Mouse (Mus musculus) layer of hippocampus, adult 2 months (tissue): Measurements from ENCODE around the gene Has3. TPM values are rescaled to one million over a fixed set of nuclear protein-coding genes. Genes with fewer than 3 reads are reported as not detected.
"Not testable (repeated sequence)": the region's sequence is repeated elsewhere in the genome, so short reads cannot be mapped to it uniquely, and the experiment has no call there.

ENCODE experiments used
- DNase-seq, 2 experiments: peaks; one replicate each; pipeline ENCODE4 v3.0.0; 2022; ENCODE audit warnings: low spot score in 2 of 2
- H3K27ac ChIP-seq: fragments of 200-600 bp; 2 replicates; pipeline ENCODE4 v1.8.1; 2022
- H3K4me3 ChIP-seq: fragments of 200-600 bp; 2 replicates; pipeline ENCODE4 v1.8.1; 2022; ENCODE audit warnings: mild to moderate bottlenecking
- CTCF ChIP-seq: fragments of 200-600 bp; conservative IDR thresholded peaks from 2 replicates; pipeline ENCODE4 v1.8.1; 2022; ENCODE audit warnings: antibody characterized with exemption, mild to moderate bottlenecking, moderate library complexity
- total RNA-seq, 2 experiments: library from RNA; stranded (reverse); gene quantifications; 2 replicates each; pipeline ENCODE4 v1.2.3; 2021

Gene Has3
- total RNA-seq, 2 experiments from 2014 or later, result 1.3 to 1.9 TPM

DNA sequence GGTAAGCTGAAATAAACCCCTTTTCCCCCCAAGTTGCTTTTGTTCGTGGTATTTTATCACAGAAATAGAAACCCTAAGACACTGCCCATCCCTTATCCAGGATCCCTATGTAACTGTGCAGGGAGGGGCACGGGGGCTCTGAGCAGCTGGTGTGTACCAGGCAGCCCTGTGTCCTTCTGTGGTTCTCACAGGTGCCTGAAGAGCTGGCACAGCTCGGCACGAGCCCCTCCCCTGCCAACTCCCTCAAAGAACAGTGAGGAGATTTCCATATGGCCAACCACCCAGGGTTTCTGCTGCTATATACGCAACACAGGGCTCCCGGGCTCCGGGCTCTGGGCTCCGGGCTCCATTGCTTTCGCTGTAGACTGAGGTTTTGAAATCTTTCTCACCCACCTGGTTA lies 4.7 kb upstream of the Has3 start:
- DNase-seq, result no peak
- TF ChIP-seq CTCF, result no peak
- Histone ChIP-seq H3K4me3 (no peak overlapping the region), H3K27ac (no peak overlapping the region)

DNA sequence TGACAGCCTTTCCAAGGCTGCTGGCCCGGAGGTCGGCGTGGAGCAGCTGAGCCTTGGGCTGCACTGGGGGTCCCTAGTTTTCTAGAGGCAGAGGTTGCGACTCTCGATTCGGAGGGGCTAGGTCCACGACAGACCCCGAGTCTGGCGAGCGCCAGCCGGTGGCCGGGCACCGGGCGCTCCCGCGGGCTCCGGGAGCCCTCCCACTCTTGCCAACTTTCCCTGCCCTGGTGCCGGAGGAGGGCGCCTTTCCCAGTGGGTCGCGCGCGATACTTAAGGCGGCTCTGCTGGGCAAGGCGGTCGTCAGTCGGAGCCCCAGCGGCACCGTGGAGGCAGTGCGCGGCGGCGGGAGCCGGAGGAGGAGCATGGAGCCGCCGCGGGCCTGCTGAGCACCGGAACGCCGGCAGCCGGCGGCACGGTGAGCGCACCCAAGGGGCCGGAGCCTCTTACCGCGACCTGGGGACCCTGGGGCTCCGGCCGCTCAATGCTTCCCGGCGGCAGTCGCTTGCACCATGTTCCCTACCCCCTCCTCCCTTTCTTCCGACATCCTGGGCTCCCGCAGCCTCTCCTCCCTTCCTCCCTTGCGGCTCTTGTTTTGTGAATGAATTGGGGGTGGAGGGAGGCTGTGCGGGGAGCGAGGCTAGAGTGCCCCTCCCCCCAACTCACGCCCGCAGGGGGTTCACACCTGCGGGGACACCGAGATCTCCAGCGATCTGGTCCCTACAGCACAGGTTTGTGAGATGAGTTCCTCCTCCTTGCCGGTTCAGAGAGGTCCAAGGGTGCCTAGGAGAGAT lies 690 bp downstream of the Has3 start:
- peak; percentile 20 to 59 for DNase-seq
- H3K4me3 ChIP-seq, result peak overlapping the region; percentile 79
- TF ChIP-seq CTCF, result peak; percentile 66
- H3K27ac ChIP-seq, result peak overlapping the region; percentile 68

DNA sequence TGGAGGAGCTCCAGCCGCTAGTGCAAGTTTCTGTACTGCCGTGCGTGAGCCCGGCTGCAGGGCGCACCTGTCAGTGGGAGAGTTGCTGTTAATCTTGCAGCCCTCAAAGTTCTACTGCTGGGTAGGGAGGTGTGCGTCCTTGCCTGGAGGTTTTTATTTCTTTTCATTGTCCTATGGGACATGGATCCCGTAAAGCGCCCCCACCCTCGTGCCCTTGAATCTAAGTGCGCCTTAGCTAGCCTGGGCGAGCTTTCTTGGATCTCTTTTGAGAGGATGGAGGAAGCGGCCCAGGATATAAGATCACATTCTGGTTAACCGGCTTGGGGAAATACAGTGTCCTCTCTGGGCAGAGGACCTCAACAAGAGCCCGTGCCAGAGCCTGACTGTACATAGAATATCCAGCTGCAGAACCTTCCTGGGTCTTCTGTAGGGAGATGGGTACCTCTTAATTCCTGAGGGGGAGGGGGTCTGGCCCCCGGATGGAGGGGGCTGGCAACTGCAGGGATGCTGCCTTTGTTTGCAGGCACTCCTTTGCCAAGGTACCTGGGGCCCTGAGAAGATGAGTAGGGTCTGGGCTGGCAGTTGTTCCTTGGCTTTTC lies 1.4 kb downstream of the Has3 start:
- DNase-seq, result no peak
- TF ChIP-seq CTCF, result no peak
- H3K4me3 ChIP-seq, result peak overlapping the region; percentile 79
- H3K27ac ChIP-seq, result peak overlapping the region; percentile 68; the same call in 1 of the 2 replicates

DNA sequence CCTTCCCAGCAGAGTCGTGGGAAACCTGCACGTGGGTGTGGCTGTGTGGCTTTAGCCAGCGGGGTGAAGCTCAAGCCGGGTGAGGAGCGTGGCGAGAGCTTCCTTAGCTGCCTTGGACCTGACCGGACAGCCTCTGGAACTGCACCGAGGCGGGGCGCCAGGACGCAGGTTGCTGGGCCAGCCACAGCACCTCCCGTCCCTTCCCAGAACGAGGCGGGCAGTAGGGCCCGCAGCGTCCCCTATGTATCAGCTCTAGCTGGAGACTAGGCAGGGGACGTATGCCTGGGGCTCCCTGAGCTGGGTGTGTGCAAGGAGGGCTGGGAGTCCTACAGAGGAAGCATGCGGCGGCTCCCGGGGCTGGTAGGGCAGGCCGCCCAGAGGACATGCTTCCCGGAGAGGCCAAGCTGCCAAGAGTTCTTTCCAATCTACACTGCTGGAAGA lies 1.9 kb downstream of the Has3 start:
- Histone ChIP-seq H3K27ac (0 out of 2 replicates have a peak overlapping the region, but pooled peaks have one; percentile 18), H3K4me3 (peak overlapping the region; percentile 79)
- TF ChIP-seq CTCF, result peak; percentile 30; the same call in 1 of the 2 replicates
- no peak for DNase-seq

DNA sequence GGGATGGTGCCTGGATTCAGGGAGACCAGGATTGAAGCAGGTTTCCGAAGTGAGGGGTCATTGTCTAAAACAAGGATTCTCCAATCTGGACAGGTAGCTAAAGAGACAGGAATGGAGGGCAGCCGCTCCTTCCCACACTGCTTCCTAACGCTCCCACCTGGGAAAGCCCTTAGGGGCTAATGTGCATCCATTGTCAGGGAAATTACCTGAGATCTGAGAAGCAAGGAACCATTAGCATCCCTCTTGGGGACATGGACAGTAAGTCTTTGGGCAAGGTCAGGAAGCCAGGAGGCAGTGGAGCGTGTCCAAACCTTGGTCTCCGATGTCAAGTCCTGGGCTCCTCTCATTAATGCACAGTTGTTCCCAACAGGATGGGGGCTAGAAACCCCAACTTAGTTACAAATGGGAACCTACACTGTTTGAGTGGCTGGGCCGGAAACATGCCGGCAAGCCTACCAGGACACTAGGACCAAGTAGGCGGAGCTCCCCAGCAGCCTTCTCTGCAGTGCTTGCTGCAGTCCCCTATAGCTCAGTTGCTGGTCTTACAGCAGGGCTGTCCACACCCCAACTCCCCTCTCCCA lies 2.5 kb downstream of the Has3 start:
- no peak for DNase-seq
- H3K4me3 ChIP-seq, result peak overlapping the region; percentile 79
- TF ChIP-seq CTCF, result no peak
- H3K27ac ChIP-seq, result no peak overlapping the region

DNA sequence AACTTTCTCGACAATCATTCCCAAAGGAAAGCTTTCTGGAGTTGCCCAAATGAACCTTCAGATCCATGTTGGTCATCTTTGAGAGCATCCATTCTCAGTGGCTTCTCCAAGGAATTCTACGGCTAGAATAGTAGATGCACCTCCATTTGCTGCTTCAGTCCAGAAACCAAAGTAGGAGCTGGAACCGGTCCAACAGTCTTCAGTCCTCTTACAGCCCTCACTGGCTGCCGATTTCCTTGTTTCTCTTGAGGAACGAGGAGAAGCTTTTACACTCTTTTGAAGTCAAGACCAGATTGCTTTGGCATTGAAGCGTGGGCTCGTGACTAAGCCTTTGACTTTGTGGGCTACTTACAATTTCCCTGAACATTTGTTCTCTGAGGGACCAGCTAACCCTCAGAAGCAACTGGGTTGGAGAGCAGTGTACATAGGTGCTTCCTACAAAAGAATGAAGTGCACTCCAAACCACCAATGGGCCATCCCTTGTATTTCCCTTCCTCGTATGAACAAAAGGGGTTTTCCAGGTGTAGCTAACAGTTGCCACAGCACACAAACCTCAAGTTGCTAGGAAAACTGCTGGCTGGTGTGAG lies 10.2 kb downstream of the Has3 start:
- TF ChIP-seq CTCF, result no peak
- Histone ChIP-seq H3K27ac (no peak overlapping the region), H3K4me3 (no peak overlapping the region)
- no peak for DNase-seq

DNA sequence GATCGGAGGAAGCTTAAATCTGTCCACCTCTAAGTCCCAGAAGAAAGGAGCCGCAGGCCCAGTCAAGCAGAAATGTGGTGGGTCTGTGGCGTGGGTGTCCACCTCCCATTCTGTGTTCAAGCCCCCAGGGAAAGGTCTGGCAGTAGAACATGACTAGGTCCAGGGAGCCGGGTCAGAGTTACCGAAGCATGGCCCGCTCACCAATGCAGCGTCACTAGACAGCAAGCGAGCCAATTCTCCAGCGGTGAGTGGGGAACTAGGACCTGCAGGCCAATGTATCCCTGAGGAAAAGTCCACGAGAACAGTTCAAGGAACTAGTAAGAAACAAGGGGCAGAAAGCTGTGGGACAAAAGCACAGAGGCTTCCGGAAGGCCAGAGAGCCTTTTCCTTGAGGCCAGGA lies 14.1 kb downstream of the Has3 start:
- not testable (repeated sequence) for H3K27ac ChIP-seq, DNase-seq, H3K4me3 ChIP-seq

DNA sequence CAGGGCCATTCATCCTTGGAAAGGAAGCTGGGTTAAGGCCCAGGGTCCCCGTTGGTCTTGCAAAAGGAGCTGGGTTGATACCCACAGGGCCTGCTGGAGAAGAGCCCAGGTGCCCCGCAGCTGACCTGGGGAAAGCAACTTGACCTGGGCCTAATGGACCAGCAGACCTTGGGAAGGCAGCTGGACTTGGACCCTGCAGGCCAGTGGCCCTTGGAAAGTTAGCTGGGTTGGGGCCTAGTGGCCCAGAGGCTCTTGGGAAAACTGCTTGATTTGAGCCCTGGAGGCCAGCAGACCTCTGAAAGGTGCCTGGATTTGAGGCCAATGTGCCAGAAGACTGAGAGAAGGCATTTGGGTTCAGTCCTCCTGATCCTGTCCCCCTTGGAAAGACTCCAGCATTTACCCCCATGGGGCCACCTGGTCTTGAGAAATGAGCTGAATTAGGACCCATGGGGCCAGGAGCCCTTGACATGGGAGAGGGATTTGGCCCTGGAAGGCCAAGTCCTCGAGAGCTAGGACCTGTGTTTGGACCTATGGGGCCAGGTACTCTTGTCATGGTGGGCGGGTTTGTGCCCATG lies 14.9 kb downstream of the Has3 start:
- not testable (repeated sequence) for DNase-seq, H3K4me3 ChIP-seq, H3K27ac ChIP-seq

DNA sequence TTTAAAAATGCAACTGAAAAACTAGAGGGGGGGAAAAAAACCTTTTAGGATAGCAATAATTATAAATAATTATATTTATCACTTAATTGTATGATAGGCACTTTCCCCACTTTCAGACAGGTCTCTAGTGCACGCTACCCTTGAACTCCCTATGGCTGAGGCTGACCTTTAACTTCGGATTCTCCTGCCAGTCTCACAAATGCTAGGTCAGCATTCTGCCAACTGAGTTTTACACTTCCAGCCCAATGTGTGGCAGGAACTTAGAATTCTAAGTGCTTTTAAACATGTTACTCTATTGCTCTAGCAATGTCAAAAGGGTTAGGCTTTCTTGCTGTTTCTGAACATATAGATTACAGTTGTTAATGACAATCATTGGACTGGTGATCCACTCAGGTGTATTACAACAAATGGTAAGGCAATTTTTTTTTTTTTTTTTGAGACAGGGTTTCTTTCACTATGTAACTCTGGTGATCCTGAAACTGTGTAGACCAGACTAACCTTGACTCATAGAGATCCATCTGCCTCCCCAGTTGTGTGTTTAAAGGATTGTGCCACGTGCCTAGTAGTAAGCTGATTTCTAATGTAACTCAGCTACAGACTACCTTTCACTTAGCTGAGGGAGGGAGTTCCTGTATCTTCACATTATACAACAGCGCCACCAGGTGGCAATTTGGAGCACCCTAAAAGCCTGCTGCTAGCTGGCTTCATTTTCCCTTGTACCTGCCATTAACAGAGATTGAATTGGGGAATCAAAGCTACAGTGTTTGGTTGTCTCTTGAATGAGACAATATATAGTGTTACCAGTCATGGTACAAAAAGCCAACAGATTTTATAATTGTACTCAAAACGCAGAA lies 17.5 kb downstream of the Has3 start:
- peak; percentile 67 to 84 for DNase-seq
- Histone ChIP-seq H3K4me3 (no peak overlapping the region), H3K27ac (no peak overlapping the region; the same call in 1 of the 2 replicates)
- peak; percentile 96 for TF ChIP-seq CTCF

DNA sequence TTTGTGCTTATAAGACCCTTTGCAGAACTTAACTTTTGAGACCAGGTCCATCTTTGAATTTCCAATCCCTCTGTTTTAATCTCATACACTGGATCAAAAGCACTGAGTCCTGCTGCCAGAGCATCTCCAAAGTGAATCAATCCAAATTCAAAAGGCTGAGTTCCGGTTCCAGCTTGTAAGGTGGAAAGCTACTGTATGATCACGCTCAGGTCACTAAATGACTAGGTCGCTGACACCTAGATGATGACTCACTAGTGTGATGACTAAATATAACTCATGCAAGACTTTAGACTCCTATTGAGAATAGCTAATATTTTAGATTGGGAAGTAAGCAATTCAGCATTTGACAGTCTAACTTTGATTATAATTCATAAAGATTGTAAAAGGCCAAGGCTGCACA lies 18.8 kb downstream of the Has3 start:
- Histone ChIP-seq H3K4me3 (no peak overlapping the region), H3K27ac (no peak overlapping the region)
- DNase-seq, result no peak
- no peak for TF ChIP-seq CTCF

DNA sequence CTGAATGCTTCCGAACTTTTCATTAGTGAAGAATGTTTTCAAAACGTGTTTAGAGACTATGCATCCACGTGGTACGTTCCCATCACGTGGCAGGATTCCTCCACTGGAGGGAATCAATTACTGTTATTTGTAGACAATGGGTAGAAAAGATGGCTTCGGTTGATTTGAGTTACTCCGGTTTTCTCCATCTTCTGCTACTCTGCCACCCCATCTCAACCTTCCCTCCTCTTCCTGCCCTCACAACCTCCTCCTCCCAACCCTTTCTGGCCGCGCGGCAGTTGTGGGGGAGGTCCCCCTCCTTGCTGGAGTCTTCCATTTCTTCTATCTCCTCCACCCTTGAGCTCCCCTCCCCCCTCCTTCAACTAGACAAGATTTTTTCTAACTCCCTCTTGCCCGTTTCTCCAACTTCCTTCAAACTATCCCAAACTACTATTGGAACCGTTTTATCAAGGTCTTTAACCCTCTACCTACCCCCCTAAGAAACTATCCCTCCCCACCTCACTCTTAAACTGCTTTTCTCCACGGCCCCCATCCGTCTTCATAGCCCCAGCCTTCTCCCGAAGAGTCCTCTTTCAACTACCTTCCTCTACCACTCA lies 22.3 kb downstream of the Has3 start:
- Histone ChIP-seq H3K4me3 (peak overlapping the region; percentile 92), H3K27ac (peak overlapping the region; percentile 90)
- no peak for DNase-seq
- TF ChIP-seq CTCF, result no peak
